Mouse (Mus musculus): ENCODE data around the gene Itpk1. TPM values are rescaled to one million over a fixed set of nuclear protein-coding genes. Genes with fewer than 3 reads are reported as not detected.

The Itpk1 gene
- total RNA-seq, 4 experiments from 2014 or later: 5.7 to 10.4 (median 8.2) TPM

DNA sequence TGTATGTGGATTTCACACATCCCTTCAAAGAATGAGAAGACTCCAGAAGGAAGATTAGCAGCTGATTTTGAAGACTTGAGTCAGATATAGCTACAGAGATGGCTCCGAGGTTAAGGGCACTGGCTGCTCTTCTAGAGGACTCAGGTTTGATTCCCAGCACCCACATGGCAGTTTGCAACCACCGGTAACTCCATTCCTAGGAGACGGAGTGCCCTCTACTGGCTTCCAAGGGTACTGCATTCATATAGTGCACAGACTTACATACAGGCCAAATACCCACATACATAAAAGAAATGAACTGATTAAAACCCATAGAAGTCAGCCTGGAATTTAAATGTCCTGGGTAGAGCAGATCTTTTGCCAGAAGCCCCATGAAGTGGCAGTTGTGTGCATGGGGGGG is 106.2 kb downstream of the Itpk1 start:
- no peak for DNase-seq (ENCODE audit: low spot score in 2 of 2)

DNA sequence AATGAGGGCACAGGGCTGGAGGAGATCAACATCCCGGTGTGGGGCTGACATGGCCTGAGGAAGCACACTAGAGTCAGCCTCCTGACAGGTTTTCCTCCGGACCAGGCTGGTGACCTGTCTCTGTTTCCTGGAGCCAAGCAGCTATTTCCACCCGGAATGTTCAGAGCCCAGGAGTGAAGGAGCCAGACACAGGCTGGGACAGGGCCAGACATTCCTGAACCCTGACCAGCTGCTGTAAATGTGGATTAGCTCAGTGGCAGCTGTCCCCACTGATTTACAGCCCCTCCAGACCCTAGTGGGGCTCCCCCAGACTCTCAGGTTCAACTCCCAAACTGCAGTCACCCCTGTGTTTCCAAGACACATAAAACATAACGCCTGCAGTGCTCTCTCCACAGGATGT is 107.3 kb downstream of the Itpk1 start:
- DNase-seq (ENCODE audit: low spot score in 2 of 2): peak; percentile 33 to 67

DNA sequence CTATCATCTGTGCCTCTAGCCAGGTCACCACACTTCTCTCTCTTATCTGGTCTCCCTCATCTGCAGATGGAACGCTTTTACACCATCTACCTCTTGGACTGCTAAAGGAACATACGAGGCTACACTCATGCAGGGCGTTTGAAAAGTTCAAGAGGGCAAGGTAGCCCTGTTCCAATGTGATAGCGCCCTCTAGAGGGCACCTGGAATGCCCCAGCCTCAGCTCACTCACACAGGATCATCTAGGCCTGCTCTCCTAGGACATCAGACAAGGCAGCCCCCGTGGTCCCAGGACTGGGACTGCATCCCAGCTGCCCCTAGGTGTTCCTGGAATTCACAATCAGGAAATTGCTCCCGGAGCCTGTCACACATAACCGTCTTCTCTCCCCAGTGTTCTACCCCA is 108.3 kb downstream of the Itpk1 start:
- DNase-seq (ENCODE audit: low spot score in 2 of 2): no peak

DNA sequence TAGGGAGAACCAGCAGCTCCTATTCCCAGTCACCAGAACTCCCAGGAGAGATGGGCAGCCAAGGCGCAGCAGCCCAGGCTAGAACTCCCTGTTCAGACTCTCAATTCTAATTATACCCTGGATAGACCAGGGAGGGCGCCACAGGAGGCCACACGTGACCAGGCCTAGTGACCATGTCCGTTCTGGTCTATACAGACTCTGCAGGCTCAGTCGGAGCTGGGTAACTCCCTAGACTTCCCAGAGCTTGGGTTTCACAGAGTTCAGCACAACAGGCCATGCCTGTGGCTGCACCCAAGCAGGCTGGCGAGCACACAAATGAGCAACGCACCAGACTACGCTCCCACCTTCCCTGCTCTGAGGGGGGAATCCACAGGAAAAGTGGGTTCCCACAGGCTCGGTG is 110.1 kb downstream of the Itpk1 start:
- DNase-seq (ENCODE audit: low spot score in 2 of 2): no peak

DNA sequence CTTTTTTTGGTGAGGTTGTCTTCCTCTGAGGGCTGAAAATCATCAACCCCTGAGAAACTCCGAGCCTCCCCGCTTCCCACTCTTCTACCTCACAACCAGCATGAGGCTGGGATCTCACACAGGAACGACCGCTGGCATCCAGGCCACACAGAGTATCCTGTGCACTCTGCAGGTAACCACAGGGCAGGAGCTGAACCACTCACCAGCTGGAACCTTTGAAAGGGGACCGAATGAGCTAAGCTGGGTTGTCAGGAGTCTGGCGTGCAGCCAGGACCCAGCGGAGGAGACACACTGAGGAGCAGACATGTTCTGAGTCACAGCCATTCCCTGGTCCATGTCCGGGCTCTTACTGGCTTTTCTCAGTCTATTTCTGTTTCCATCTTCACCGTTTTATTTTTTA is 111.0 kb downstream of the Itpk1 start:
- no peak for DNase-seq (ENCODE audit: low spot score in 2 of 2)

DNA sequence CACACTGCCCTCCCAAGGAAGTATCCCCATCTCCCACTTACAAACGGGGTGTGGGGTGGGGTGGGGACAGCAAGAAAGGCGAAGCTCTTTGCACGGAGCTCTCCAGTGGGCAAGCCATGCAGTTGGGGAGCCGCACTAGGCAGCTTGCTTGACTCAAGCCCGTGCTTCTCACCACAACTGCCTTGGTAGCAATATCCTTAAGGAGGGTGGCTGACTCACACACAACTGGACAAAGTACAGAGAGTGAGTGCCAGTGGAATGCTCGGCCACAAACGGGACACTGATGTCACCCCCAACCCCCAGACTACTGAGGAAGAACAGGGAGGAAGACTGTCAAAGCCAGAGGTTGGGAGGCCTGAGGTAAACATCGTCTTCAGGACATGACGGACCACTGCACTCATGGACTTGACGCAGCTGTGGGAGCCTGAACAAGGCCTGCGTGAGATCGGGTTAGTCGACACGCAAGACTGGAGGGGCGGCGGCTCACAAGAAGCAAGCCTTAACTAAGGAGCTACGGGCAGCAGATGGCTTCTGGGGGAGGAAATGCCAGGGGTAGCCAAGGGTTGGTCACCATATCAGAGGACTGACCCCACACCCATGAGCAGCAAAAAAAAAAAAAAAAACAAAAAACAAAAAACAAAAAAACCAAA is 113.9 kb downstream of the Itpk1 start:
- DNase-seq (ENCODE audit: low spot score in 2 of 2): no peak

DNA sequence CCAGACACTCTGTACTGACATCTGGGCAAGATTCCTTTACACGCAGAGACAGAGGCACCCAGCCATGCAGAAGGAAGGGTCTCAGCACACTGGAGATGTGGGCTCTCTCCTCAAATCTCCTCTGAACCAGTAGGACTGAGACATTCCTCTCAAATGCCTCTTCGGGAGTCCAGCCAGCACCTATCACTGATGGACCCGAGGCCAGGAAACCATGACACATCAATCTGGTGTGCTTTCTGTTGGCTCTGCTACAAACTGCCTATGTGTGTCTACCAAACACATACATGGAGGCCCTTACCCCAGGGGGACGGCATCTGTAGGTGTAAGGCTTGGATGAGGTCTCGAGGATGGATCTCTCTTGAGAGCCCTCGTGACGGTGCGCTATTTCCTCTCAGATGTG is 117.6 kb downstream of the Itpk1 start:
- DNase-seq (ENCODE audit: low spot score in 2 of 2): no peak

DNA sequence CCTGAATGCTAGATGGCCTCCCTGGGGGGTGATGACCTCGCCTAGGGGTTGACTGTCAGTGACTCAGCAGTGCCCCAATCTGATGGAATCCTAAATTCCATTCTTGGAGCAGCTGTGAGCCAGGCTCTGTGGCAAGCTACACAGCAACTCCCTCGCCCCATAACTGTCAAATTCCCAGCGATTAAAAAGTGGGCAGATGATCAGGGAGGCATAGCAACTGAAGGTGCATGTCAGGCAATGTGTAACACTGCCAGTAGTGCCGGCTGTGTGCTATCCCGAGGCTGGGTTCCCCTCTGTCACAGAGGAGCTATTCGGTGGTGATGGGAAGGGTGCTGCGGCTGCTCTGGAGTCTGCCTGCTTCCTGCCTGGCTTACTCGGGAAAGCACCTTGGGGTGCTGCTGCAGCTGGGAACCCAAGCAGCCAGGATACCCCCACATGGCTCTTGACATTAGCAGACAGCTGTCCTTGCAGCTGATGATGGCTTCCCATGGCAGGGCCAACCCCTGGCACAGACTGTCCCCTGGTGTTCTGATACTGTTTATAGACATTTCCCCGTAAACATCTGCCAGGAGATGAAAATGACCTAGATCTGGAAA is 118.3 kb downstream of the Itpk1 start:
- DNase-seq (ENCODE audit: low spot score in 2 of 2): peak; percentile 70 to 80

DNA sequence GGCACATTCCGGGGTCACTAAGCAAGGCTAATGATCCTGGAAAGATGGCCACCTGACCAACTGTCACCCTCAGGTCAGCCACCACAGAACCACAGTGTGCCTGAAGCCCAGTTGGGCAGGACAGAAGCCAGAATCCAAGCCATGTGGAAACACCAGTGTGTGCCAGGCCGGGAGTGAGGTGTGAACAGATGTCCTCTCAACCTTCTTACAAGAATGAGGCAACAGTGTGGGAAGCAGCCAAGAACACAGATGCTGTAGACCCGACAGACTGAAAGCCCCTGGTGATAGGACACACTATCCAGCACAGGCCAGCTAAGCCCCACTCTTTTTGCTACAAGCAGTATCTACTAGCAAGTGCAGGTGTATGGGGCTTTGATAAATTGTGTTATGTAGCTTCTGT is 119.3 kb downstream of the Itpk1 start:
- DNase-seq (ENCODE audit: low spot score in 2 of 2): peak; percentile 65 to 70

DNA sequence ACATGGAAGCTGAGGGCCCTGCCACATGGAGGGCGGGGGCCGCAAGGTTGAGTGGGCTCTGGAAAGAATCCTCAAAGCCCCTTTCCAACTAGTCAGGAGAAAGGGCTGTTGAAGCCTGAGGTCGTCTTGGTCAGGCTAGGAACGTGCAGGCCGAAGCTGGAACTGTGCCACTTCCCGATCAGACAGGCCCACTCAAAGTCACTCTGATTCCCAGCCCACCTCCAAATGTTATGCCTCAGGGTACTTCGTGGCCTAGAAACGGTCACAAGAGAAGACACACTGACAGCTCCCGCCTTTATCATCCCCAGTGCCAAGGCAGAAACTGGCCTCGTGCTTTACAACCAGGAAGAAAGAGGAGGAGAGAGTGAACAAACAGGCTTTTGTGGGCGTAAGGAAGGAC is 122.3 kb downstream of the Itpk1 start:
- DNase-seq (ENCODE audit: low spot score in 2 of 2): no peak

DNA sequence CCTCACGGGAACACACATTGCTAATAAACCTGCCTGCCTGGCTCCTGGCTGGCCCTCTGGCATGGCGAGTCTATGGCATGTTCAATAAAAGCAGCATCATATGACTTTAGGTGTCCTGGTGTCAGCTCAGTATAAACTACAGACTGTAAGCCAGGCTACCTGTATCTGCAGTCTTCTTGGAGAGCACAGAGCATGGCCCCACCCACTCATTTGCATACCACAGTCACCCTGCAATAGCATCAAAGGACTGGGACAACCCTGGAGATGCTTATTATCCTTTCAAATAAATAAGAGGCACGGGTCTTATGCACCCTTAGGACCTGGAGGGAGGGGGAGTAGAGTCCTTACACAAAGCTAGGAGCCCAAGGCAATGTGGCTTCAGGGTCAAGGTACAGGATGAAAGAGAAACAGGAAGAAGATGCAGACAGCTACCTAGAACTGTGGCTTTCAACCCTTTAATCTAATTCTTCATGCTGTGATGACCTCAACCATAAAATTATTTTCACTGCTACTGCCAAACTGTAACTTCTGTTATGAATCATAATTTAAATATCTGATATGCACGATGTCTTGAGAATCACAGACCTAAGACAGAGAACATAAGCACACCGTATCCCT is 123.0 kb downstream of the Itpk1 start:
- DNase-seq (ENCODE audit: low spot score in 2 of 2): no peak

DNA sequence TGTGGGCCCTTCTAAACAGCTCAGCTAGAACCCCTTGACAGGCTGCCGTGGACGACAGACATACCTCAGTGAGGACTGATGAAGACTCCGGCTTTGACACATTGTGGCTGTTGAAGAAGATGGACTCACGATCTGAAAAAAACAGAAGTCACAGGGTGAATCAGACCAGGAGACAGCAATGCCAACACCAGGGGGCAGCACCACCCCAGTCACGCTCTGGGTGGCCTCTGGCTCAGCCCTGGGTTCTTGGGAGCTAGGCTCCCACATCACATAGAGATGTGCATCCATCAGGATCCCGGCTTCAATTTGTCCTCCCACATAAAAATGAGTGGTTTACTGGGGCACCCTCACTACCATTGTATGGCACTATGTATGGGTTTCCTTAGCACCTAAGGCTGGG is 125.7 kb downstream of the Itpk1 start:
- peak; percentile 54 to 57 for DNase-seq (ENCODE audit: low spot score in 2 of 2)

DNA sequence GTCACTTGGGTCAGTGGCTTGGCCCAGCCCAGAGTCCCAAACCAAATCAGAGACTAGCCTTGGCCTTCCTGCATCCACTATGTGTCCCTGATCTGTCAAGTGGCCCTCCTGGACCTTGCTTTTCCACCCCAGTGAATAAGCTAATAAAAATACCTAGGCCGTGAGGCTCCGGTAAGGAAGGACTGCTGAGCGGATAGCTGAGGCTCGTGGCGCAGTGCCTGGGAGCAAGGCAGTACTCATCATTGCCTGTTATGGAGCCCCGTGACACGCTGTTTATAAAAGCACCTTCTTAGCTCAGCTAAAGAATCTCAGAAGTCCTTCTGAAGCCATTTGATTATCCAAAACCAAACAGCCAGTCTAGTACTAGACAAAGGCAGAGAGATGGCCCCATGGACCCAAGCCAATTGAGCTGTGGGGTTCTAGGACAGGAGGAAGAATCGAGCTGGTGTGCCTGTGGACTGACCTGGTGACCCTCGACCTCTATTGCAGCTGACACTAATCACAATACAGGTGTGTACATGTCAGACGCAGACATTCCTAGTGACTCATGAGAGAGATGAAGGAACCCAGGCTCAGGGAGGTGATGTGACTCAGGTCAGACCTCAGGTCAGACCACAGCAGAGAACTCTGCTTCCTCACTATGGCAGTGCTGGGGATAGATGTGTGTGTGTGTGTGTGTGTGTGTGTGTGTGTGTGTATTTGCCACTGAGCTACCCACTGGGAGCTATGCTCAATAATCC is 127.9 kb downstream of the Itpk1 start:
- no peak for DNase-seq (ENCODE audit: low spot score in 2 of 2)

DNA sequence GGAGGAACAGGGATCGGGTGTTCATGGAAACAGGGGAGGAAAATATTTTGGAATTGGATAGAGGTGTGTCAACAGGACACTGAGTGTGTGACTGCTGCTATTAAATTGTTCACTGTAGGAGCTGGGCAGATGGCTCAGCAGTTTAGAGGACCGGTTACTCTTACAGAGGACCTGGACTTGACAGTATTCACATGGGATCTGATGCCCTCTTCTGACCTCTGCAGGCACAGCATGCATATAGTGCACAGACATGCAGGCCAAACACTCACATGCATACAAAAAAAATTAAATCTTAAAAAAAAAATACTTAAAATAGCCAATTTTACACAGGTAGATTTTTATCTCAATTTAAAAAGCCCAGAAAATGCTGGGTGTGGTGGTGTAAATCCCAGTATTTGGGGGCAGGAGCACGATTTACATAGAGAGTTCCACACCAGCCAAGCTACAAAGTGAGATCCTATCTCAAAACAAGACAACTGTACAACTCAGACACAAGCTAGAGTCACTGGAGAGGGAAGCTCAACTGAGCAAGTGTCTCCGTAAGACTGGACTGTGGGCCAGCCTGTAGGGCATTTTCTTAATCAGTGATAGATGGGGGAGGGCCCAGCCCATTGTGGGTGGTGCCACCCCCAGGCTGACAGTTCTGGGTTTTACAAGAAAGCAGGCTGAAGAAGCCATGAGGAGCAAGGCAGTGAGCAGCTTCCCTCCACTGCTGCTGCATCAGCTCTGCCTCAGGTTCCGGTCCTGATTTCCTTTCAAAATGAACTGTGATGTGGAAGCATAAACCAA is 129.0 kb downstream of the Itpk1 start:
- no peak for DNase-seq (ENCODE audit: low spot score in 2 of 2)

DNA sequence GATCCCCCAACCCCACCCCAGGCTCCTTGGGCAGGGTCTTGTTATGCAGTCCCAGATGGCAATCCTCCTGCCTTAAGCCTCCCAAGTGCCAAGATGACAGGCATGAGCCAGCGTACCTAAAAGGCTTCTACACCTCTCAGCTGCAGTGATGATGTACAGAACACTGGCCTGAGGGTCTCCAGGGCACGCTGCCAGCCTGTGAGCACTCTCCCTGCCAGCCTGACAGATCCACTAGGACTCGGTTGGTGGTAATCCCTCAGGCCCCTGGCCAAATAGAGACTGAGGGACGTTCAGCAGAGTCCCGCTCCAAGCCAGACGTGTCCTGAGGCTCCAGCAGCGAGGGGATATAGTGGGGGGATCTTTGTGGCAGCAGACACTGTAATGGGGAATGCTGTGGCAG is 131.7 kb downstream of the Itpk1 start:
- no peak for DNase-seq (ENCODE audit: low spot score in 2 of 2)

DNA sequence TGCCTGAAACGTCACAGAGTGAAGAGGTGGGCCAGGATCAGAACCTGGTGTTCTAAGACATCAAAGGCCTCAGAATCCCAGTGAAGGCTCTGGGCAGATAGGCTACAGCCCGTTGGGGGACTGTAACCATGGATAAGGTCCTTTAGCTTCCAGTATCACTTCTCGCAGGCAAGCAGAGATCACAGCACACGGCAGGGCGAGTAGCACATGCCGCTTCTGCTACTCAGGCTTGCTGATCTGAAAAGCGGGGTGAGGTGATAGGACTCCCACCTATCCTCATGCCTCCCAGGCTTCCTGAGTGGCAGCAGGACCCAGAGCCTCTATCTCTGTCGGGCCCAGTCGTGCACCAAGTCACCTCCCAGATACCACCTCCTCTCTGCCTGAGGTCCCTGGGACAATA is 133.1 kb downstream of the Itpk1 start:
- no peak for DNase-seq (ENCODE audit: low spot score in 2 of 2)

DNA sequence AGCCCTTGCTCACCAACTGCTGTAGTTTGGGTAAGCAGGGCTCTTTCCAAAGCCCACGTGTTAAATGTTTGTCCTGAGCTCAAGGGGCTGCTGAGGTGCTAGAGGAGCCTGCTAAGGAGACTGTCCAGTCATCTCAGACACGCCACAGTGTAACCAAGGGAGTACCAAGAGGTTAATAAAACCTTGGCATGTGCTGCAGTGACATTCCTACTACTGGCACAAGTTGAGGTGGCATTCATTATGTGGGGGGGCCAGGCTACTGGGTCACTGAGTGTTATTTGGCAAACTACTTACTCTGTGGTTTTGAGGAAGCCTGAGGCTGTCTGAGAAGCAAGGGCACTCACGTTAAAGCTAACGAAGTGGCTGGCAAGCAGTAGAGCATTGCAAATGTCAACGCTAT is 134.0 kb downstream of the Itpk1 start:
- DNase-seq (ENCODE audit: low spot score in 2 of 2): no peak

DNA sequence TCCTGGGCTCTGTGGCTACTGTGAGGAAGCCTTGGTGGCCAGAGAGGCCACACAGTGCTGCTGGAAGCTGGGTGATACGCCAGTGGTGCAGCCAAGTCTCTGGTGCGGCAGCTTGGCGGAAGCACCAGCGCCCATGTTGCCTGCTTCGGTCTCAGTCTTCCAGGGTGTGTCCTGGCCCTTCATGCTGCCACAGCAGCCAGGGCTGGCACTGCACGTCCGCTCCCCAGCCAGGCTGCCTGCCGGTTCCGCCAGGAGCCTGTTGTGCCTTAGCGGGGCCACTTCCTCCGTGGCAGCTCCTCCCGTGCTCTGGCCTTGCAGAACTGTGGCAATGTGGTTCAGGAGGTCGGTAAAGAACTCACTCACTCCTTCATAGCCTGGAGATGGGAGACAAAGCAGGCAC is 134.6 kb downstream of the Itpk1 start:
- DNase-seq (ENCODE audit: low spot score in 2 of 2): no peak

DNA sequence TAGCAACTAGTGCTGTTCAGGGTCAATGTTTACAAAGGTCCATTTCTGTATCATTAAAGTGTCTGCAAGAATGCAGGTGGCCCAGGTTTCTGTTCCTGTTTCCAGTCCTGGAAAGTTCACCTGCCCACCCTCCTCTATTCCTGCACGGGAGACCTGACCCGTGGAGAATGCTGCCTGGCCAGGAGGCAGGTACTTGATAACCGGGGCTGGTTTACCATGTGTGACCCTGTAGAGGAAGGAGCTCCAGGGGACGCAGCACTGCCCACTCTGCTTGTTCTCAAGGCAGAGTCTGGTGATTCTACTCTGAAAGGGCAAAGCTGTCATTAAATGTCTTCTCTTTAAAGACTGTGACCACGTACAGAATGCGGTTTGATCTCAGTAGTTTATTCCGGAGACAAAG is 136.5 kb downstream of the Itpk1 start:
- DNase-seq (ENCODE audit: low spot score in 2 of 2): no peak

DNA sequence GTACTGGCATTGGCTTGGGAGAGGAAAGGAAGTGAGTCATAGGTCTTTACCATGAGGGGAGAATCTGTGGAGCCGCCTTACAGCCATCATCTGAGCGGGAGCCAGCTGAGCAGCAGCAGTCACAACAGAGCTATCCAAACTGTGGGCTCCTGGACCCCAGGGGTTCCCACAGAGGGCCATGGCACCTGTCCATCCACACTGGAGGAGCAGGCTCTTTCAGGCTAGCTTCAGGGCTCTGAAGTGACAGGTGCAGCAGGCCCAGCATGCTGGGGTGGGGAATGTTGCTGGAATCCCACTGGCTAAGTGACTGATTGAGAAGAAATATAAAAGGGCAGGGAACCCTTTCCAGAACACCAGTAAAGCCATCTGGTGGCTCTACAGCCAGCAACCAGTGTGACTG is 137.8 kb downstream of the Itpk1 start:
- DNase-seq (ENCODE audit: low spot score in 2 of 2): no peak

DNA sequence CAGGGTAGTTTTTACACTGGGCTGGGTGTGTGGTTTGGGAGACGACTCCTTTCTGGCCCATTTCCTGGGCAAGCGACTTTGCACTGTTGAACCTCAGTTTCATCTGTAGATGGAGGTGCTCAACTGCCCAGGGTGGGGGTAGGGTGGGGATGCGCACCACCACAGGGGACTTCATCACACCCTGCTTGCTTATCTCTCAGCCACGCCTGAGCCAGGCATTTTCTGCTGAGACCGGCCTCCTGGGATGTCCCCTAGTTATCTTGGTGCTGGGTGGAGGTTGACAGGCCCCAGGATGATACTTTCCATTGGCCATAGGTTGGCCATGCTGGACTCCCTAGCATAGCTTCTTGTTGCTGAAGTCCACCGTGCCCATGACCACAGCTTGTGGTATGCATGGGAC is 139.6 kb downstream of the Itpk1 start:
- no peak for DNase-seq (ENCODE audit: low spot score in 2 of 2)

DNA sequence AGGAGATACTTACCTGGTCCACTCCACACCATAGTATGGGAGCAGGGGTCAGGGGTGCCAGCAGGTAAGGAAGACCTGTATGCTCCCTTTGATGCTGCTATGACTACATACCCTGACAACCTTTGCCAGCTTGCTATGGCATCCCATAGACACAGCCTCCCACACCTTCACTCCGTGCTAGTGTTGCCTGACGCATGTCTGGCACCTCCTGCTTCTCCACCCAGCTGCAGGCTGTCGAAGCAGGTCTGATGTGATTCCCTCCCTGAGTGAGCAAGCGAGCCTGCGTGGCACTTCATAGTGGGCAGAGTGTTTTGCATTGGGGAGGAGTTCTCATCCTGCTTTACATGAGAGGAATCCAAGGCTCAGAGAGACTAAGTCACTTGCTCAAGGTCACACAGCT is 147.4 kb downstream of the Itpk1 start:
- no peak for DNase-seq (ENCODE audit: low spot score in 2 of 2)

Data from gastrocnemius, adult 8-10 months (tissue).